Mouse (Mus musculus): ENCODE measurements around the gene Lypd1. TPM values are rescaled to one million over a fixed set of nuclear protein-coding genes. Genes with fewer than 3 reads are reported as not detected.

Gene Lypd1
- polyA plus RNA-seq, 1 experiment from 2014 or later = 8.4 TPM

DNA sequence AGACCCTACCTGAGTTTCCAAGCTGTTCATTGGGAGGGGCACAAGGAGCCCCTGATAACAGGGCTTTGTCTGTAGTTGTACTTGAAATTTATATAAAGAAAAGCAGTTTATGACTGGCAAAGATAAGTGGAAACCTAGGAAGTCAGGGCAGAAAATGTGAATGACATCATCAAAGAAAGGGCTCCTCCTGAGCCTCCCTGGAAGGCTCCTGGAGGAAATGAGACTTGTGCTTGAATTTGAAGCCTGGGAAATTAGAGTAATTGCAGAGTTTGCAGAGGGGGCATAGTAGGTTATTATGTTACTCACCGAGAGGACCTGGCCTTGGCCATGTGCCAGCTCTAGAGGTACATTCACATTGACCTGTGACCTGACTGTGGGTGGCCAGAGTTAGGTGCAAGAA lies 75.4 kb downstream of the Lypd1 start:
- H3K4me3 ChIP-seq (ENCODE audit: low read depth, low read length) = no peak overlapping the region
- 0 out of 2 replicates have a peak, but pooled peaks cover 2% of the 10 kb centered on the region for H3K4me1 ChIP-seq (ENCODE audit: control insufficient read depth, insufficient read depth, low read length)
- no peak overlapping the region for H3K27ac ChIP-seq (ENCODE audit: low read depth, low read length)
- no peaks in the 10 kb centered on the region for H3K9me3 ChIP-seq (ENCODE audit: control insufficient read depth, low read length)
- H3K4me2 ChIP-seq (ENCODE audit: low read depth) = no peak overlapping the region
- H3K36me3 ChIP-seq (ENCODE audit: control insufficient read depth, insufficient read depth, low read length) = no peaks in the 10 kb centered on the region
- H3K9ac ChIP-seq (ENCODE audit: low read length) = no peak overlapping the region
- ATAC-seq (ENCODE audit: insufficient read depth, low FRiP score, low TSS enrichment) (no peak), DNase-seq (ENCODE audit: low spot score) (no peak)
- 59% methylated on average over 1 of the region's 1 CpGs for WGBS
- H3K27me3 ChIP-seq (ENCODE audit: control insufficient read depth, insufficient read depth, low read length) = no peaks in the 10 kb centered on the region

DNA sequence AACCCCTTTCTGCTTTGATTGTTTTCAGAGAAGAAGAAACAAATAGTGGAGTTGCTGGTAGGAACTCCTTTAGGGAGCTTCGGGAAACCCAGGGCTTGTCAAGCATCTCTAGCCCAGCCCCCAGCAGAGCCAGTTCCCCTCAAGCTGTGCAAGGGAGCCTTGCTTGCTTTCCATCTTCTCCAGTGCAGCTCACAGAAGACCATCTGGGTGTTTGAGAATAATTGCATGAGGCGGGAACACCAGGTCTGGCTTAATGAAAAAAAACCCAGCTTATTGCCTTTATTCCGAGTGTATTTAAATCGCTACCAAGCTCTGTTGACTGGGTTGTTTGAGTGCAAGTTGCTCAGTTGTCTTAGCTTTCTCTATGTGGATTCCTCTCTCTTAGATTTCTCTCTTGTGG lies 89.3 kb downstream of the Lypd1 start:
- Histone ChIP-seq H3K27me3 (ENCODE audit: control insufficient read depth, insufficient read depth, low read length) (no peaks in the 10 kb centered on the region), H3K27ac (ENCODE audit: low read depth, low read length) (no peak overlapping the region), H3K4me1 (ENCODE audit: control insufficient read depth, insufficient read depth, low read length) (no peaks in the 10 kb centered on the region), H3K36me3 (ENCODE audit: control insufficient read depth, insufficient read depth, low read length) (no peaks in the 10 kb centered on the region), H3K9ac (ENCODE audit: low read length) (no peak overlapping the region), H3K4me3 (ENCODE audit: low read depth, low read length) (no peak overlapping the region), H3K9me3 (ENCODE audit: control insufficient read depth, low read length) (no peaks in the 10 kb centered on the region), H3K4me2 (ENCODE audit: low read depth) (no peak overlapping the region)
- no peak for DNase-seq (ENCODE audit: low spot score)
- ATAC-seq (ENCODE audit: insufficient read depth, low FRiP score, low TSS enrichment) = no peak
- 81% methylated on average over 4 of the region's 4 CpGs for WGBS

- Histone ChIP-seq H3K27ac (ENCODE audit: low read depth, low read length) (no peak overlapping the region), H3K9me3 (ENCODE audit: control insufficient read depth, low read length) (no peaks in the 10 kb centered on the region), H3K36me3 (ENCODE audit: control insufficient read depth, insufficient read depth, low read length) (no peaks in the 10 kb centered on the region), H3K27me3 (ENCODE audit: control insufficient read depth, insufficient read depth, low read length) (no peaks in the 10 kb centered on the region), H3K4me3 (ENCODE audit: low read depth, low read length) (no peak overlapping the region), H3K9ac (ENCODE audit: low read length) (no peak overlapping the region), H3K4me2 (ENCODE audit: low read depth) (no peak overlapping the region), H3K4me1 (ENCODE audit: control insufficient read depth, insufficient read depth, low read length) (no peaks in the 10 kb centered on the region)
- DNase-seq (ENCODE audit: low spot score) (no peak), ATAC-seq (ENCODE audit: insufficient read depth, low FRiP score, low TSS enrichment) (no peak)
- 69% methylated on average over 7 of the region's 7 CpGs for WGBS
These were observed 91.8 kb downstream of the Lypd1 start for GRCm38 (mm10) chr1:125821101-125821500.

Other genes starting within 250 kb of the Lypd1 start
- gene Gpr39, start 236.1 kb downstream of the Lypd1 start, polyA plus RNA-seq (2014; fragmentation: Nextera tagmentation; extraction: Ambion mirVana) = not detected in 2 replicates

Measured in neural tube, embryonic 11.5 days (tissue).